Mouse (Mus musculus): ENCODE measurements at regions not wholly inside any gene's neighbourhood (a gene's known extent, or its start where the extent isn't known, plus 50 kb on each side); places are given as distances from the start of the nearest gene placed in this dataset.

DNA sequence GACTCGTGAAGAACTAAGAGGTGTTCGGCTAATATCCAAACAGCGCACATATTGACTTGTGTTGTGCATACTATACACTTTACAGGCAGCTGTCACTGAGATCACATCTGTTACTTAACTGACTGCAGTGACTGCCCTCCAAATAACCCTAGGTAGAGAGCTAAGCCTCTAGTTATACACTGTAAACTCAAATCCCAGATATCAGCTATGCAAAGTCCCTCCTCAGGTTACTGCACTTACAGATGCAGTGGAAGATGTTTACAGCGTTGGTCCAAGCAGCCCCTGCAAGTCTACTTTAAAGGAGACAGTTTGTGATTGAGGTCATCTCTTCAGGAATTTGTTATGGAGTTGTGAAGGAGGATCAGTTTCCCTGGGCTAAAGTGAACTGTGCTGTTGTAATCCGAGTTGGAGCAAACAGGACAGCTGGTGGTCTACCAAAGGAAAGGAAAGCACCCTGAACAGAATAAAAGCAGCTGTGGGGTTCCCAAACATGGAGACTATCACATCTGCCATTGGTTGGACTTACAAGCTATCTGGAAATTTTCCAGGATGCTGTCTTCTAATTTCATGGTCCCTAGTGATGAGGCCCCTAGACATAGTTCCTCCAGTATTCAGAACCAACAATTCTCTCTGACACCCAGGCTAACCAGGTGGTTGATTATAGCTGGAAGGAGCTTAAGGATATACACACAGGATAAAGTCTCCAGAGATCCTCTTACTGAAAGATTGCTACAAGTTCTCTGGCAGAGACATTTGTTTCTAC, 108.7 kb upstream of the Stk26 start:
- no peak overlapping the region for H3K4me2 ChIP-seq (replicated peaks; ENCODE audit: low read depth, low read length, severe bottlenecking)
- ATAC-seq (ENCODE audit: low FRiP score, low read depth) (peak; percentile 93), DNase-seq (ENCODE audit: low spot score) (peak; percentile 56)
- no peaks in the 10 kb centered on the region for H3K36me3 ChIP-seq (ENCODE audit: control insufficient read depth, insufficient read depth, low read length)
- H3K9me3 ChIP-seq (ENCODE audit: control insufficient read depth, low read length), result no peaks in the 10 kb centered on the region
- no peak overlapping the region for H3K4me3 ChIP-seq (replicated peaks; ENCODE audit: low read length)
- 66% methylated on average over 5 of the region's 5 CpGs for WGBS
- no peak overlapping the region for H3K9ac ChIP-seq (ENCODE audit: low read depth, low read length, severe bottlenecking)
- TF ChIP-seq POLR2A (IDR thresholded peaks at IDR 0.05; ENCODE audit: borderline replicate concordance, extremely low read depth, insufficient read depth, insufficient read length), result no peak
- H3K27ac ChIP-seq (replicated peaks; ENCODE audit: low read depth, low read length), result no peak overlapping the region
- no peaks in the 10 kb centered on the region for H3K4me1 ChIP-seq (ENCODE audit: control insufficient read depth, insufficient read depth, low read length)
- H3K27me3 ChIP-seq (ENCODE audit: control insufficient read depth, insufficient read depth, low read length), result no peaks in the 10 kb centered on the region

DNA sequence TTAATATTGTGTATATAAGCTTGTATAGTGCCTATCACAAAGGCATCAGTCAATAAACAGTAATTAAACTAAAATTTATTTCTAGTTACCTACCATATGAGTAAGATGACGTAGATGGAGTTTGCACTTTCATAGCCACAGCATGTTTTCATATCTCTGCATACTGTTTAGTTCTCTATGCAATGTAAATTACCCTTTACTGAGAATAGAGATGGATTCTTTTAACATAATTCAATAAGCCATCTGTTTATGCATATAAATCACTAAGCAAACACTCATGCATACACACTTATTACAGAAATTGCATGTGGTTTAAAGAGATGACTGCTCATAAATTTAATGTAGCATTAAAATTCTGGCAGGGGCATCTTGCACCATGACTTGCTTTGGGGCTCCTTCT, 87.4 kb upstream of the Stk26 start:
- H3K27ac ChIP-seq (replicated peaks; ENCODE audit: low read depth, low read length), result no peak overlapping the region
- no peaks in the 10 kb centered on the region for H3K9me3 ChIP-seq (ENCODE audit: control insufficient read depth, low read length)
- H3K27me3 ChIP-seq (ENCODE audit: control insufficient read depth, insufficient read depth, low read length), result no peaks in the 10 kb centered on the region
- no peaks in the 10 kb centered on the region for H3K36me3 ChIP-seq (ENCODE audit: control insufficient read depth, insufficient read depth, low read length)
- no peak for DNase-seq (ENCODE audit: low spot score)
- no peak for TF ChIP-seq POLR2A (IDR thresholded peaks at IDR 0.05; ENCODE audit: borderline replicate concordance, extremely low read depth, insufficient read depth, insufficient read length)
- H3K4me2 ChIP-seq (replicated peaks; ENCODE audit: low read depth, low read length, severe bottlenecking), result no peak overlapping the region
- ATAC-seq (ENCODE audit: low FRiP score, low read depth), result no peak
- 67% methylated on average over 1 of the region's 1 CpGs for WGBS
- no peak overlapping the region for H3K4me3 ChIP-seq (replicated peaks; ENCODE audit: low read length)
- H3K9ac ChIP-seq (ENCODE audit: low read depth, low read length, severe bottlenecking), result no peak overlapping the region
- no peaks in the 10 kb centered on the region for H3K4me1 ChIP-seq (ENCODE audit: control insufficient read depth, insufficient read depth, low read length)
